Mouse (Mus musculus) lung, embryonic 16.5 days (tissue): Measurements from ENCODE around the gene Smim15. TPM values are rescaled to one million over a fixed set of nuclear protein-coding genes. Genes with fewer than 3 reads are reported as not detected.

ENCODE experiments used
- polyA plus RNA-seq: library from polyadenylated mRNA; unstranded; fragments of >200 nt; fragmentation: Nextera tagmentation; extraction: Ambion mirVana; gene quantifications from 2 replicates; pipeline ENCODE4 v1.2.1, GENCODE M21; 2015

Gene Smim15
- polyA plus RNA-seq, 1 experiment from 2014 or later = 70.1 TPM

Other genes with a start within 250 kb of the Smim15 start
- gene Ndufaf2, start 114.2 kb downstream of the Smim15 start, polyA plus RNA-seq = 61.8 and 62.7 TPM in 2 replicates
- gene Ercc8, start 114.3 kb downstream of the Smim15 start, polyA plus RNA-seq = 14.1 and 15.3 TPM in 2 replicates
- gene Elovl7, start 170.0 kb downstream of the Smim15 start, polyA plus RNA-seq = 12.3 and 12.5 TPM in 2 replicates